ENCODE assay signal across 30 mouse cellular contexts in genomic region chr17:74785586-74785985, GRCm38 (mm10).
DNase-seq lines count a peak whose midpoint lies in the region; ATAC-seq and TF ChIP-seq lines count a peak whose summit lies in the region.
"Had no signal": no experiment of that assay in that cellular context is flagged by ENCODE, and none has a peak within 500 bp of the region (broad histone marks: within the 10 kb centered on the region; RNA-seq: fewer than 3 reads in every experiment).

No protein-coding gene starts in this region.

- H3K79me2 ChIP-seq in MEL (ENCODE audit: control insufficient read depth, insufficient read depth, low read length, poor library complexity) = no peaks in the 10 kb centered on the region

- 0 out of 2 replicates have a peak overlapping the region, but pooled peaks have one; percentile 14 for H3K27ac ChIP-seq in heart, embryonic 12.5 days (ENCODE audit: poor library complexity, severe bottlenecking)
- peak overlapping the region; percentile 23; the same call in 1 of the 2 replicates for H3K27ac ChIP-seq in heart, embryonic 16.5 days (ENCODE audit: low read length)
- H3K27ac ChIP-seq in MEL (ENCODE audit: control insufficient read depth, low read depth, low read length) = peak overlapping the region; percentile 48
- no peak overlapping the region for H3K27ac ChIP-seq in midbrain, embryonic 14.5 days (replicated peaks; ENCODE audit: low read depth, low read length)
- H3K27ac ChIP-seq: embryonic facial prominence, embryonic 10.5 days; embryonic facial prominence, embryonic 13.5 days; forebrain, embryonic 12.5 days; forebrain, embryonic 15.5 days; gastrocnemius, adult 2 months; heart, adult 2 months; heart, embryonic 15.5 days; hindbrain, embryonic 10.5 days; hindbrain, embryonic 13.5 days; intestine, embryonic 15.5 days had no signal

- 52% methylated on average over 5 of the region's 5 CpGs for WGBS in heart, embryonic 12.5 days
- 61% methylated on average over 5 of the region's 5 CpGs for WGBS in heart, embryonic 16.5 days
- 84% methylated on average over 5 of the region's 5 CpGs for WGBS in midbrain, embryonic 14.5 days

- ATAC-seq in heart, embryonic 12.5 days (ENCODE audit: insufficient number of reproducible peaks, low FRiP score) = no peak
- ATAC-seq in heart, embryonic 16.5 days (replicated peaks; ENCODE audit: extremely low read depth, insufficient read depth, low FRiP score) = no peak
- no peak for ATAC-seq in midbrain, embryonic 14.5 days (ENCODE audit: low FRiP score, low TSS enrichment)
- ATAC-seq: CD4-positive, CD25-positive, alpha-beta regulatory T cell, adult 4 months; forebrain, embryonic 15.5 days; hindbrain, embryonic 16.5 days; intestine, embryonic 15.5 days had no signal

- no peak overlapping the region for H3K4me2 ChIP-seq in heart, embryonic 12.5 days
- no peak overlapping the region for H3K4me2 ChIP-seq in heart, embryonic 16.5 days (ENCODE audit: low read depth, low read length)
- no peak overlapping the region for H3K4me2 ChIP-seq in midbrain, embryonic 14.5 days (ENCODE audit: low read length)
- H3K4me2 ChIP-seq: embryonic facial prominence, embryonic 13.5 days; forebrain, embryonic 12.5 days; forebrain, embryonic 15.5 days; heart, embryonic 15.5 days; hindbrain, embryonic 13.5 days; intestine, embryonic 15.5 days had no signal

- intact Hi-C loops in heart, postnatal 36 days (cut with DNase I) = no loop called here

- DNase-seq in heart, postnatal 36 days = no peak
- DNase-seq in heart, postnatal 4 days = no peak
- DNase-seq in MEL (ENCODE audit: low read depth, low spot score) (peak; percentile 70), MEL-GATA-1-ER (ENCODE audit: extremely low read depth, low read depth) (peak; percentile 24)
- no peak for DNase-seq in midbrain, embryonic 14.5 days
- DNase-seq: adrenal gland, adult 2 months; adrenal gland, postnatal 14 days; cerebellum, adult 11 months; cerebellum, adult 8-10 months; cerebellum, postnatal 10 days; cerebellum, postnatal 36 days; embryo, embryonic 11 days; gastrocnemius, adult 2 months; gastrocnemius, postnatal 14 days; heart, adult 2 months; heart, postnatal 14 days; kidney, adult 18-20 months had no signal

- H3K36me3 ChIP-seq in heart, embryonic 12.5 days = peaks cover 6% of the 10 kb centered on the region; the same call in 1 of the 2 replicates
- no peaks in the 10 kb centered on the region for H3K36me3 ChIP-seq in heart, embryonic 16.5 days (ENCODE audit: control insufficient read depth, insufficient read depth)
- H3K36me3 ChIP-seq in MEL (ENCODE audit: control insufficient read depth in 1 of 2, insufficient read depth in 2 of 2, low read length in 2 of 2) = peaks cover 1 to 11% of the 10 kb centered on the region in 2 experiments; a peak in 3 of 4 replicates
- no peaks in the 10 kb centered on the region for H3K36me3 ChIP-seq in midbrain, embryonic 14.5 days (ENCODE audit: control insufficient read depth, insufficient read depth, low read length)
- H3K36me3 ChIP-seq: forebrain, embryonic 12.5 days; heart, embryonic 15.5 days; intestine, embryonic 15.5 days had no signal

- no peak for TF ChIP-seq POLR2A in MEL (IDR thresholded peaks at IDR 0.05; ENCODE audit: control insufficient read depth in 1 of 2, insufficient read depth in 1 of 2, low read depth in 1 of 2, low read length in 2 of 2, poor library complexity in 1 of 2)

- TF ChIP-seq RAD21 in MEL (IDR thresholded peaks at IDR 0.05; ENCODE audit: low read depth, low read length) = no peak

- no peak for TF ChIP-seq CTCF in MEL (IDR thresholded peaks at IDR 0.05 in 2 of 3, conservative IDR thresholded peaks at IDR 0.05 in 1 of 3; ENCODE audit: control insufficient read depth in 1 of 3, insufficient read depth in 1 of 3, low read depth in 2 of 3, low read length in 3 of 3, poor library complexity in 1 of 3, severe bottlenecking in 1 of 3)

- H3K27me3 ChIP-seq in heart, embryonic 12.5 days (replicated peaks) = no peaks in the 10 kb centered on the region
- H3K27me3 ChIP-seq in heart, embryonic 16.5 days (ENCODE audit: control insufficient read depth, insufficient read depth, low read length) = no peaks in the 10 kb centered on the region
- no peaks in the 10 kb centered on the region for H3K27me3 ChIP-seq in MEL (ENCODE audit: control insufficient read depth in 1 of 2, insufficient read depth in 2 of 2, low read length in 2 of 2)
- no peaks in the 10 kb centered on the region for H3K27me3 ChIP-seq in midbrain, embryonic 14.5 days (ENCODE audit: control insufficient read depth, insufficient read depth, low read length)
- H3K27me3 ChIP-seq: embryonic facial prominence, embryonic 13.5 days; forebrain, embryonic 12.5 days; forebrain, embryonic 15.5 days; heart, embryonic 15.5 days; hindbrain, embryonic 13.5 days; intestine, embryonic 15.5 days had no signal

- H3K4me3 ChIP-seq in heart, embryonic 12.5 days = no peak overlapping the region
- no peak overlapping the region for H3K4me3 ChIP-seq in heart, embryonic 16.5 days (ENCODE audit: low read length)
- peak overlapping the region in 1 of 2 experiments; percentile 0; a peak in 1 of 4 replicates for H3K4me3 ChIP-seq in MEL (ENCODE audit: control insufficient read depth in 1 of 2, insufficient read depth in 1 of 2, low read depth in 2 of 2, low read length in 2 of 2)
- no peak overlapping the region for H3K4me3 ChIP-seq in midbrain, embryonic 14.5 days (replicated peaks; ENCODE audit: low read depth, low read length)
- H3K4me3 ChIP-seq: embryonic facial prominence, embryonic 10.5 days; embryonic facial prominence, embryonic 13.5 days; erythroblast, embryonic 14.5 days; forebrain, embryonic 12.5 days; forebrain, embryonic 15.5 days; gastrocnemius, adult 2 months; heart, adult 2 months; heart, embryonic 15.5 days; hindbrain, embryonic 10.5 days; hindbrain, embryonic 13.5 days; intestine, embryonic 15.5 days had no signal

- H3K4me1 ChIP-seq in heart, embryonic 12.5 days (replicated peaks) = peaks cover 14% of the 10 kb centered on the region
- H3K4me1 ChIP-seq in heart, embryonic 16.5 days (ENCODE audit: control insufficient read depth, insufficient read depth, low read length) = 0 out of 2 replicates have a peak, but pooled peaks cover 2% of the 10 kb centered on the region
- peaks cover 10 to 15% of the 10 kb centered on the region in 2 experiments for H3K4me1 ChIP-seq in MEL (ENCODE audit: control insufficient read depth in 1 of 2, insufficient read depth in 2 of 2, low read length in 2 of 2)
- no peaks in the 10 kb centered on the region for H3K4me1 ChIP-seq in midbrain, embryonic 14.5 days (ENCODE audit: control insufficient read depth, insufficient read depth, low read length)
- H3K4me1 ChIP-seq: embryonic facial prominence, embryonic 10.5 days; embryonic facial prominence, embryonic 13.5 days; forebrain, embryonic 12.5 days; forebrain, embryonic 15.5 days; hindbrain, embryonic 10.5 days; hindbrain, embryonic 13.5 days; intestine, embryonic 15.5 days had no signal

- H3K9ac ChIP-seq in heart, embryonic 12.5 days = no peak overlapping the region
- no peak overlapping the region for H3K9ac ChIP-seq in heart, embryonic 16.5 days (ENCODE audit: low read length)
- H3K9ac ChIP-seq in MEL (ENCODE audit: control insufficient read depth, low read depth, low read length, poor library complexity, severe bottlenecking) = no peak overlapping the region
- H3K9ac ChIP-seq in midbrain, embryonic 14.5 days (replicated peaks; ENCODE audit: low read length) = no peak overlapping the region
- H3K9ac ChIP-seq: embryonic facial prominence, embryonic 13.5 days; forebrain, embryonic 12.5 days; forebrain, embryonic 15.5 days; heart, embryonic 15.5 days; hindbrain, embryonic 13.5 days; intestine, embryonic 15.5 days had no signal

- H3K9me3 ChIP-seq in heart, embryonic 12.5 days (replicated peaks) = no peaks in the 10 kb centered on the region
- no peaks in the 10 kb centered on the region for H3K9me3 ChIP-seq in heart, embryonic 16.5 days (replicated peaks; ENCODE audit: control insufficient read depth, low read length)
- H3K9me3 ChIP-seq in MEL (replicated peaks; ENCODE audit: insufficient read depth, low read length) = no peaks in the 10 kb centered on the region
- H3K9me3 ChIP-seq in midbrain, embryonic 14.5 days (ENCODE audit: control insufficient read depth, low read length) = no peaks in the 10 kb centered on the region
- H3K9me3 ChIP-seq: embryonic facial prominence, embryonic 10.5 days; embryonic facial prominence, embryonic 13.5 days; forebrain, embryonic 12.5 days; forebrain, embryonic 15.5 days; heart, embryonic 15.5 days; hindbrain, embryonic 10.5 days; hindbrain, embryonic 13.5 days; intestine, embryonic 15.5 days had no signal

- TF ChIP-seq EP300 in MEL (IDR thresholded peaks at IDR 0.05; ENCODE audit: low read depth in 1 of 2, low read length in 2 of 2) = peak; percentile 67 to 79

TF ChIP-seq in MEL, 35 proteins besides CTCF, POLR2A, EP300 and RAD21 (continues in another document):
- TF ChIP-seq CHD1 (IDR thresholded peaks at IDR 0.05; ENCODE audit: low read depth, low read length) (no peak), MXI1 (IDR thresholded peaks at IDR 0.05; ENCODE audit: low read depth, low read length) (no peak; the same call in 1 of the 2 replicates), NELFE (IDR thresholded peaks at IDR 0.05; ENCODE audit: low read depth, low read length) (no peak), SIN3A (IDR thresholded peaks at IDR 0.05; ENCODE audit: low read length) (peak; percentile 37; the same call in 1 of the 2 replicates), CHD2 (IDR thresholded peaks at IDR 0.05; ENCODE audit: low read length) (no peak), E2F4 (IDR thresholded peaks at IDR 0.05; ENCODE audit: borderline replicate concordance, low read depth, low read length) (no peak), MAFK (IDR thresholded peaks at IDR 0.05; ENCODE audit: borderline replicate concordance, low read depth, low read length) (no peak), USF1 (IDR thresholded peaks at IDR 0.05; ENCODE audit: low read depth, low read length) (no peak), JUND (IDR thresholded peaks at IDR 0.05; ENCODE audit: low read depth, low read length) (no peak), POLR2AphosphoS5 (IDR thresholded peaks at IDR 0.05; ENCODE audit: borderline replicate concordance, low read depth, low read length) (no peak), ELF1 (IDR thresholded peaks at IDR 0.05; ENCODE audit: low read depth, low read length) (no peak), KAT2A (conservative IDR thresholded peaks at IDR 0.05; ENCODE audit: low read depth, low read length) (no peak), BHLHE40 (IDR thresholded peaks at IDR 0.05; ENCODE audit: borderline replicate concordance, low read depth, low read length) (no peak), ZNF384 (IDR thresholded peaks at IDR 0.05; ENCODE audit: low read depth, low read length) (no peak), NRF1 (IDR thresholded peaks at IDR 0.05; ENCODE audit: insufficient read depth, low read depth, low read length, poor library complexity, severe bottlenecking) (no peak), ETS1 (IDR thresholded peaks at IDR 0.05; ENCODE audit: low read depth, low read length) (peak; percentile 18; the same call in 1 of the 2 replicates), ZMIZ1 (IDR thresholded peaks at IDR 0.05; ENCODE audit: low read depth, low read length) (no peak), TAL1 (IDR thresholded peaks at IDR 0.05; ENCODE audit: low read length) (no peak), ZC3H11A (IDR thresholded peaks at IDR 0.05; ENCODE audit: low read depth, low read length) (no peak)

Comparison
In these comparisons a context has a peak if more than half of its experiments do, and no peak if none do; other contexts are left out.
1. DNase-seq: peak in MEL (single experiment) and MEL-GATA-1-ER (single experiment); none in heart, postnatal 36 days (0 of 2), heart, postnatal 4 days (single experiment) and midbrain, embryonic 14.5 days (single experiment).